Comparison of ENCODE assay signal across 21 mouse cellular contexts in the genomic region with DNA sequence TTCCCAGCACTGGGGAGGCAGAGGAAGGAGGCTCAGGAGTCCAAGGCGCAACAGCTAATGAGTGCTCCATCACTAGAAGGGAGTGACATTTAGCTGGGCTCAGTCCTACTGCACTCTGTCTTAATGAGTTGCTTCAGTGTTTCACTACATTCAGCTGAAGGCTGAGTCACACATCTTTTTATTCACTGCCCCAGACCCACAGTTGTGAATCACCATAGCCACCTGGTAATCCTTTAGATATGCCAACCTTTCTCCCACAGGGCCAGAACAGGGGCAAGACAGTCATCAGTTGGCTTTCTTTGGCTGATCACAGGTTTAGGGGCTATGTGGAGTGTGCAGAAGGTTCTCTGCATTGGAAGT. TPM values are rescaled to one million over a fixed set of nuclear protein-coding genes. Genes with fewer than 3 reads are reported as not detected.
DNase-seq lines count a peak whose midpoint lies in the region; ATAC-seq and TF ChIP-seq lines count a peak whose summit lies in the region.
"Had no signal": no experiment of that assay in that cellular context is flagged by ENCODE, and none has a peak within 500 bp of the region (broad histone marks: within the 10 kb centered on the region; RNA-seq: fewer than 3 reads in every experiment).

No protein-coding gene starts in this region.

- H3K4me2 ChIP-seq in midbrain, embryonic 11.5 days, result no peak overlapping the region
- H3K4me2 ChIP-seq in midbrain, embryonic 16.5 days (ENCODE audit: low read length), result no peak overlapping the region
- no peak overlapping the region for H3K4me2 ChIP-seq in stomach, postnatal 0 days (replicated peaks; ENCODE audit: low read depth)
- H3K4me2 ChIP-seq: embryonic facial prominence, embryonic 15.5 days; forebrain, embryonic 12.5 days; liver, embryonic 15.5 days; midbrain, embryonic 12.5 days had no signal

- 81% methylated on average over 1 of the region's 1 CpGs for WGBS in midbrain, embryonic 11.5 days
- WGBS in midbrain, embryonic 16.5 days, result 100% methylated on average over 1 of the region's 1 CpGs
- 80% methylated on average over 1 of the region's 1 CpGs for WGBS in stomach, postnatal 0 days

- peak; percentile 27; the same call in 1 of the 2 replicates for ATAC-seq in frontal cortex, adult (ENCODE audit: low TSS enrichment)
- ATAC-seq in midbrain, embryonic 11.5 days (ENCODE audit: low FRiP score), result no peak
- no peak for ATAC-seq in midbrain, embryonic 16.5 days
- ATAC-seq in Patski, result peak; percentile 86
- peak; percentile 35; the same call in 1 of the 2 replicates for ATAC-seq in stomach, postnatal 0 days (ENCODE audit: low FRiP score, low TSS enrichment)

- in situ Hi-C loops in Patski (cut with MboI; ENCODE audit: low pct_unique_long_range_greater_than_20kb), result no loop called here

- no peak for DNase-seq in frontal cortex, postnatal 10 days (ENCODE audit: low spot score in 2 of 2)
- DNase-seq in midbrain, embryonic 11.5 days (ENCODE audit: low spot score, missing footprints), result peak; percentile 70
- DNase-seq in Patski (ENCODE audit: low read depth, low spot score), result peak; percentile 93
- no peak for DNase-seq in stomach, postnatal 0 days (ENCODE audit: low spot score)
- no peak for DNase-seq in cerebellum, adult 8-10 months
- no peak for DNase-seq in cerebellum, postnatal 10 days
- DNase-seq: cerebellum, postnatal 14 days; gastrocnemius, postnatal 25 days; heart, postnatal 4 days; spleen, adult 18-20 months; thymus, adult 2 months had no signal

- peaks cover 11% of the 10 kb centered on the region; the same call in 1 of the 2 replicates for H3K4me1 ChIP-seq in midbrain, embryonic 11.5 days (ENCODE audit: control insufficient read depth, insufficient read depth, low read length)
- H3K4me1 ChIP-seq in midbrain, embryonic 16.5 days (ENCODE audit: control insufficient read depth, insufficient read depth, low read length), result no peaks in the 10 kb centered on the region; the same call in 1 of the 2 replicates
- no peaks in the 10 kb centered on the region for H3K4me1 ChIP-seq in stomach, postnatal 0 days (replicated peaks; ENCODE audit: control insufficient read depth, insufficient read depth)

- no peak for TF ChIP-seq EP300 in stomach, postnatal 0 days (optimal IDR thresholded peaks at IDR 0.05)

- H3K9me3 ChIP-seq in midbrain, embryonic 11.5 days (ENCODE audit: control insufficient read depth, low read length), result no peaks in the 10 kb centered on the region
- H3K9me3 ChIP-seq in midbrain, embryonic 16.5 days (replicated peaks; ENCODE audit: control insufficient read depth, low read length, poor library complexity, severe bottlenecking), result no peaks in the 10 kb centered on the region
- H3K9me3 ChIP-seq in stomach, postnatal 0 days (ENCODE audit: control insufficient read depth, low read length), result no peaks in the 10 kb centered on the region
- H3K9me3 ChIP-seq: embryonic facial prominence, embryonic 15.5 days; forebrain, embryonic 12.5 days; liver, embryonic 15.5 days; midbrain, embryonic 12.5 days had no signal

- no peak overlapping the region for H3K9ac ChIP-seq in midbrain, embryonic 11.5 days (ENCODE audit: low read length)
- H3K9ac ChIP-seq in midbrain, embryonic 16.5 days (ENCODE audit: low read depth, low read length), result no peak overlapping the region
- no peak overlapping the region for H3K9ac ChIP-seq in stomach, postnatal 0 days (ENCODE audit: low read length)
- H3K9ac ChIP-seq: embryonic facial prominence, embryonic 15.5 days; forebrain, embryonic 12.5 days; liver, embryonic 15.5 days; midbrain, embryonic 12.5 days had no signal

- POLR2A ChIA-PET in Patski (lab: Charles Lee), result interaction anchor here (1.0 to 1.1 kb wide), 2 partner anchors 40 to 99 kb away, joined by 3 to 6 read pairs; a partner anchor contains a TSS

- no peak overlapping the region for H3K4me3 ChIP-seq in midbrain, embryonic 11.5 days (ENCODE audit: low read depth, low read length)
- H3K4me3 ChIP-seq in midbrain, embryonic 16.5 days (ENCODE audit: low read depth, low read length), result no peak overlapping the region
- no peak overlapping the region for H3K4me3 ChIP-seq in stomach, postnatal 0 days (ENCODE audit: low read depth, low read length)
- H3K4me3 ChIP-seq: embryonic facial prominence, embryonic 15.5 days; forebrain, embryonic 12.5 days; liver, embryonic 15.5 days; midbrain, embryonic 12.5 days had no signal

- H3K27me3 ChIP-seq in midbrain, embryonic 11.5 days (ENCODE audit: control insufficient read depth, insufficient read depth, low read length), result no peaks in the 10 kb centered on the region
- no peaks in the 10 kb centered on the region for H3K27me3 ChIP-seq in midbrain, embryonic 16.5 days (ENCODE audit: control insufficient read depth, insufficient read depth, low read depth, low read length)
- no peaks in the 10 kb centered on the region for H3K27me3 ChIP-seq in Patski
- H3K27me3 ChIP-seq in stomach, postnatal 0 days (ENCODE audit: control insufficient read depth, insufficient read depth, low read length), result no peaks in the 10 kb centered on the region
- H3K27me3 ChIP-seq: embryonic facial prominence, embryonic 15.5 days; forebrain, embryonic 12.5 days; liver, embryonic 15.5 days had no signal

- CTCF ChIA-PET in Patski (lab: Charles Lee), result interaction anchor here (1.1 to 1.6 kb wide), 4 partner anchors 9 to 163 kb away, joined by 3 to 5 read pairs (median 4); no protein-coding TSS in a partner anchor

- TF ChIP-seq CTCF in Patski (IDR thresholded peaks at IDR 0.05), result no peak
- TF ChIP-seq CTCF in stomach, postnatal 0 days (IDR thresholded peaks at IDR 0.05; ENCODE audit: low read depth), result no peak

- H3K36me3 ChIP-seq in midbrain, embryonic 11.5 days (ENCODE audit: control insufficient read depth, insufficient read depth, low read length), result no peaks in the 10 kb centered on the region
- no peaks in the 10 kb centered on the region for H3K36me3 ChIP-seq in midbrain, embryonic 16.5 days (ENCODE audit: control insufficient read depth, insufficient read depth, low read length)
- no peaks in the 10 kb centered on the region for H3K36me3 ChIP-seq in stomach, postnatal 0 days (ENCODE audit: control insufficient read depth, insufficient read depth, low read length)
- H3K36me3 ChIP-seq: embryonic facial prominence, embryonic 15.5 days; forebrain, embryonic 12.5 days; liver, embryonic 15.5 days; midbrain, embryonic 12.5 days had no signal

- H3K27ac ChIP-seq in midbrain, embryonic 11.5 days (ENCODE audit: low read depth, low read length), result no peak overlapping the region
- no peak overlapping the region for H3K27ac ChIP-seq in midbrain, embryonic 16.5 days (ENCODE audit: low read length)
- peak overlapping the region; percentile 73 for H3K27ac ChIP-seq in stomach, postnatal 0 days (replicated peaks)
- H3K27ac ChIP-seq: embryonic facial prominence, embryonic 15.5 days; forebrain, embryonic 12.5 days; kidney, postnatal 0 days; liver, embryonic 15.5 days; macrophage; midbrain, embryonic 12.5 days had no signal

RNA-seq across cellular contexts. Expression of a gene that starts 4.7 kb away (rescaled TPM):
- polyA plus RNA-seq in midbrain, embryonic 11.5 days (2014; fragmentation: Nextera tagmentation; extraction: Ambion mirVana), result 0.08 and 0.15 TPM in 2 replicates
- 0.10 and 0.16 TPM in 2 replicates for polyA plus RNA-seq in midbrain, embryonic 16.5 days (2015; fragmentation: Nextera tagmentation; extraction: Ambion mirVana)
- polyA plus RNA-seq in Patski (2021), result not detected
- 0.05 TPM in 2 replicates for polyA plus RNA-seq in stomach, postnatal 0 days (2015; fragmentation: Nextera tagmentation; extraction: Ambion mirVana)
- polyA plus RNA-seq: brain, embryonic 14.5 days; forebrain, embryonic 12.5 days; kidney, postnatal 0 days; limb, embryonic 14.5 days; liver, embryonic 15.5 days; macrophage had no signal

RNA-seq across cellular contexts. Expression of a gene that starts 13.4 kb away (rescaled TPM):
- 42.1 and 50.3 TPM in 2 replicates for polyA plus RNA-seq in midbrain, embryonic 11.5 days (2014; fragmentation: Nextera tagmentation; extraction: Ambion mirVana)
- 36.6 and 41.7 TPM in 2 replicates for polyA plus RNA-seq in midbrain, embryonic 16.5 days (2015; fragmentation: Nextera tagmentation; extraction: Ambion mirVana)
- polyA plus RNA-seq in Patski (2021), result 69.7 TPM
- 23.7 and 23.9 TPM in 2 replicates for polyA plus RNA-seq in stomach, postnatal 0 days (2015; fragmentation: Nextera tagmentation; extraction: Ambion mirVana)

RNA-seq across cellular contexts. Expression of a gene that starts 32.6 kb away (rescaled TPM):
- polyA plus RNA-seq in midbrain, embryonic 11.5 days (2014; fragmentation: Nextera tagmentation; extraction: Ambion mirVana), result 29.7 and 31.2 TPM in 2 replicates
- 41.7 and 43.5 TPM in 2 replicates for polyA plus RNA-seq in midbrain, embryonic 16.5 days (2015; fragmentation: Nextera tagmentation; extraction: Ambion mirVana)
- polyA plus RNA-seq in Patski (2021), result 155 TPM
- polyA plus RNA-seq in stomach, postnatal 0 days (2015; fragmentation: Nextera tagmentation; extraction: Ambion mirVana), result 18.3 and 22.3 TPM in 2 replicates

Comparison
In these comparisons a context has a peak if more than half of its experiments do, and no peak if none do; other contexts are left out.
1. ATAC-seq: peak in frontal cortex, adult (single experiment), Patski (single experiment) and stomach, postnatal 0 days (single experiment); none in midbrain, embryonic 11.5 days (single experiment) and midbrain, embryonic 16.5 days (single experiment).
2. DNase-seq: peak in midbrain, embryonic 11.5 days (single experiment) and Patski (single experiment); none in frontal cortex, postnatal 10 days (0 of 2), stomach, postnatal 0 days (single experiment), cerebellum, adult 8-10 months (single experiment) and cerebellum, postnatal 10 days (0 of 2).